ENCODE assay signal across 8 mouse cellular contexts in the genomic region with DNA sequence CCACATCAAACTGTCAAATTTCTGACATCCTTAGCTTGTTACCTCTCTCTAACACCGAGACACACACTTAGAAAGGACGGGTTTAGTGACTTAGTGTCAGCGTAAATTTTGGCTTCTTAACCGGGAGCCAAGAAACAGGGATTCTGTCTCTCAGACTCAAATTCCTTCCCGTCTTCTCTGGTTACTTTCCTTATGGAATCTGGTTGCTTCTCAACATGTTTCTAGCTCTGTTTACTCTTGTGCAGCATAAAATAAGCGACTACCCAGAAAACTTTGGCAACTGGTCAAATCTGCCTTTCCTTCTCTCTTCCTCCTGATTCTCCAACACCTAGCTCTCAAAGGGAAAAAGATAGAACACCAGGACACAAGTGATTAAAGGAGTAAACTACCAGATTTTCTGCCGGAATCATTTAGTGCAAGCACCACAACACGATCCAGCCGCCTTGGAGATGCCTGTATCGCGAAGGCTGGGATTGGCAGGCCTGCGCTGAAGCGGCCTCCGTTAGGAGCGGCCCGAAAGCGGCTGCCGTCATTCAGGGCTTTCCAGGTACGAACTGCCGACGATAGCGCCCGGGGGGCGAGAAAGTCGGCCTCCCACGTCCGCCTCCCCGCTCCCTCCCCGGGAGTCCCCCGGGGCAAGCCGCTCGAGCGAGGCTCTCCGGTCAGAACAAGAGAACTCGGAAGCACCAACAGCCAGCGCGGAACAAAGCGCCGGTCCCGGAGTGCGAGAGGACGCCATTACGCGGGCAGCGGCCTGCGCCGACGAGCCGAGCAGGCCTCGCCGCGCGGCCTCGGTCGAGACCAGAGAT. TPM values are rescaled to one million over a fixed set of nuclear protein-coding genes. Genes with fewer than 3 reads are reported as not detected.
A peak's percentile ranks its signal among the peaks of the same experiment; 100 is the strongest.
DNase-seq lines count a peak whose midpoint lies in the region; ATAC-seq and TF ChIP-seq lines count a peak whose summit lies in the region.

No protein-coding gene starts in this region.

- no peak for TF ChIP-seq CTCF in E14TG2a.4 (conservative IDR thresholded peaks at IDR 0.05; ENCODE audit: low read length)

- peak overlapping the region; percentile 96 for H3K4me3 ChIP-seq in heart, embryonic 12.5 days
- H3K4me3 ChIP-seq in E14TG2a.4 (replicated peaks; ENCODE audit: low read length) (peak overlapping the region; percentile 99), macrophage (ENCODE audit: inconsistent target) (peak overlapping the region; percentile 95)
- peak overlapping the region; percentile 91 for H3K4me3 ChIP-seq in hindbrain, embryonic 13.5 days

- under 1% methylated on average over 55 of the region's 55 CpGs for WGBS in heart, embryonic 12.5 days
- under 1% methylated on average over 55 of the region's 55 CpGs for WGBS in hindbrain, embryonic 13.5 days
- under 1% methylated on average over 42 of the region's 55 CpGs for WGBS in macrophage (ENCODE audit: missing documents)

- intact Hi-C loops in heart, postnatal 10 days (cut with DNase I) = loop anchor here (1.0 to 2.0 kb wide), 3 partner anchors 26 to 104 kb away; a partner anchor contains a TSS

- H3K9ac ChIP-seq in heart, embryonic 12.5 days = peak overlapping the region; percentile 99
- peak overlapping the region; percentile 94 for H3K9ac ChIP-seq in hindbrain, embryonic 13.5 days

- H3K79me2 ChIP-seq in macrophage (ENCODE audit: inconsistent target) = peaks cover 55% of the 10 kb centered on the region

- peaks cover 11% of the 10 kb centered on the region for H3K4me1 ChIP-seq in heart, embryonic 12.5 days (replicated peaks)
- H3K4me1 ChIP-seq in E14TG2a.4 (replicated peaks; ENCODE audit: low read depth, low read length) = peaks cover 80% of the 10 kb centered on the region
- H3K4me1 ChIP-seq in hindbrain, embryonic 13.5 days (replicated peaks) = peaks cover 16% of the 10 kb centered on the region

- H3K9me3 ChIP-seq in heart, embryonic 12.5 days (replicated peaks) = no peaks in the 10 kb centered on the region
- no peaks in the 10 kb centered on the region for H3K9me3 ChIP-seq in E14TG2a.4 (ENCODE audit: low read length)
- H3K9me3 ChIP-seq in hindbrain, embryonic 13.5 days = no peaks in the 10 kb centered on the region

- H3K36me3 ChIP-seq in heart, embryonic 12.5 days = 0 out of 2 replicates have a peak, but pooled peaks cover 4% of the 10 kb centered on the region
- H3K36me3 ChIP-seq in E14TG2a.4 (ENCODE audit: insufficient read depth, low read length) = peaks cover 20% of the 10 kb centered on the region
- H3K36me3 ChIP-seq in hindbrain, embryonic 13.5 days = no peaks in the 10 kb centered on the region
- H3K36me3 ChIP-seq in macrophage (ENCODE audit: inconsistent target) = no peaks in the 10 kb centered on the region

- no peaks in the 10 kb centered on the region for H3K27me3 ChIP-seq in heart, embryonic 12.5 days (replicated peaks)
- H3K27me3 ChIP-seq in E14TG2a.4 (ENCODE audit: insufficient read depth, low read length) = no peaks in the 10 kb centered on the region
- H3K27me3 ChIP-seq in hindbrain, embryonic 13.5 days = no peaks in the 10 kb centered on the region; the same call in 1 of the 2 replicates

- peak overlapping the region; percentile 86 for H3K4me2 ChIP-seq in heart, embryonic 12.5 days
- peak overlapping the region; percentile 80 for H3K4me2 ChIP-seq in hindbrain, embryonic 13.5 days

- no peak for DNase-seq in heart, postnatal 10 days
- DNase-seq in embryo, embryonic 11.5 days (ENCODE audit: low read depth, low spot score) = peak; percentile 27
- DNase-seq in urinary bladder, adult 2 months (ENCODE audit: low spot score) = no peak
- DNase-seq in cerebellum, postnatal 4 days (ENCODE audit: low spot score in 2 of 2) = no peak

- peak overlapping the region; percentile 94 for H3K27ac ChIP-seq in heart, embryonic 12.5 days (ENCODE audit: poor library complexity, severe bottlenecking)
- H3K27ac ChIP-seq in hindbrain, embryonic 13.5 days = peak overlapping the region; percentile 95
- H3K27ac ChIP-seq in macrophage = peak overlapping the region; percentile 69

- peak; percentile 43 for ATAC-seq in heart, embryonic 12.5 days (ENCODE audit: insufficient number of reproducible peaks, low FRiP score)
- ATAC-seq in hindbrain, embryonic 13.5 days (ENCODE audit: low FRiP score) = peak; percentile 81

RNA-seq across cellular contexts. Expression of a gene that starts 0.6 kb away (rescaled TPM):
- polyA plus RNA-seq in heart, embryonic 12.5 days (2016; fragmentation: Nextera tagmentation; extraction: Ambion mirVana) = 208 and 217 TPM in 2 replicates
- total RNA-seq in heart, postnatal 10 days (2021) = 100 to 1,000 TPM; 115 to 139 TPM
- 343 and 352 TPM in 2 replicates for polyA plus RNA-seq in hindbrain, embryonic 13.5 days (2015; fragmentation: Nextera tagmentation; extraction: Ambion mirVana)
- 1,000 to 10,000 TPM in 13 of 26 experiments, 100 to 1,000 TPM in 13; 672 to 1,951 (median 996) TPM for total RNA-seq in macrophage (2018; cell fraction: chromatin; rRNA removed)
- total RNA-seq in macrophage (2018; cell fraction: cytosol; rRNA removed) = 100 to 1,000 TPM in 9 of 26 experiments, 10 to 100 TPM in 17; 63.3 to 131 (median 87.3) TPM
- 100 to 1,000 TPM; 241 to 834 (median 475) TPM for total RNA-seq in macrophage (2018; cell fraction: nucleus; rRNA removed)
- 84.4 to 101 TPM (median 86.5 TPM) in 3 replicates for polyA plus RNA-seq in macrophage (2018)
- 156 and 180 TPM in 2 replicates for polyA plus RNA-seq in urinary bladder, adult 2 months (2012; rRNA removed)

RNA-seq across cellular contexts. Expression of a gene that starts 25.9 kb away (rescaled TPM):
- 23.1 and 25.3 TPM in 2 replicates for polyA plus RNA-seq in heart, embryonic 12.5 days (2016; fragmentation: Nextera tagmentation; extraction: Ambion mirVana)
- 10 to 100 TPM; 34.8 to 38.7 TPM for total RNA-seq in heart, postnatal 10 days (2021)
- polyA plus RNA-seq in hindbrain, embryonic 13.5 days (2015; fragmentation: Nextera tagmentation; extraction: Ambion mirVana) = 31.6 and 33.4 TPM in 2 replicates
- total RNA-seq in macrophage (2018; cell fraction: chromatin; rRNA removed) = 100 to 1,000 TPM in 5 of 26 experiments, 10 to 100 TPM in 21; 16.5 to 228 (median 53.0) TPM
- 10 to 100 TPM; 17.3 to 73.9 (median 25.2) TPM for total RNA-seq in macrophage (2018; cell fraction: cytosol; rRNA removed)
- 100 to 1,000 TPM in 5 of 26 experiments, 10 to 100 TPM in 21; 21.2 to 148 (median 48.1) TPM for total RNA-seq in macrophage (2018; cell fraction: nucleus; rRNA removed)
- 15.3 to 21.2 TPM (median 15.4 TPM) in 3 replicates for polyA plus RNA-seq in macrophage (2018)
- polyA plus RNA-seq in urinary bladder, adult 2 months (2012; rRNA removed) = 63.1 and 78.4 TPM in 2 replicates
